Mouse (Mus musculus) telencephalon, adult 2 months (tissue): ENCODE data around the gene Ywhab.
A peak's percentile ranks its signal among the peaks of the same experiment; 100 is the strongest.

Experiments
- DNase-seq: peaks from one replicate; pipeline ENCODE4 v3.0.0-alpha.2; 2011; ENCODE audit warnings: low read depth, low spot score

Ywhab gene

DNA sequence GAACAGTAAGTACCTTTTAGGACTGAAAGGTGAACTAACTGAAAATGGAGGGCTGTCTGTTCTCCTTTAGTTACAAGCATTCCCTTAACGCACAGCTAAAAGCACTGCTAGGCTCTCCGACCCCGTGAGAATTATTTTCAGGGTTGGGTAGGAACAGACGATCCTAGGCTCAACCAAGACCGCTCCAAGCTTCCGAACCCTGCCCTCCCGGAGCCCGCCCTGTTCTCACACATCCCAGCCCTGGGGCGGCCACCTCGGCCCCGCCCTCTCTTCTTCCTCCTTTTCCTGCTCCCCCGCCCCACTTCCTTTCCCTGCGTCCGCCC, at the start of gene Ywhab:
Gene Ywhab, plus strand, starts transcription at position 307 of the 323 bp plus-strand sequence.
- DNase-seq = no peak

DNA sequence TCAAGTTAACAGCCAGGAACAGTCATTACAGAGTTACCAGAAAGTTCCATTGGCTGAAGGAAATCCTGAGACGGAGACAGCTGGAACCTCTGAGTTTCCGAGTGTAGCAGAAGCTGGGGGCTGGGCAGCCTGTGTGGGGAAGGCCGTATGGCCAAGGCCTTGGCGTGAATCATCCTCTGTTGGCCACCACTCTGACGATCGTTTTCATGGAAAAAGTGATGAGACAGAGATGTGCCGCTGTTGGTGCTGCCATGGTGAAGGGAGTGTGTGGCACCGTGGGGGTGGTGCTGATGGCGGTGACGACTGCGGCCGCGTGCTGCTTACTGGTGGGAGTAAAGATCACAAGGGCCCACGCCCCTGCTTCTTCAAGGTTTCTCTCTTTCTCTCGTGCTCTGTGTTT, 48.5 kb upstream of the Ywhab start:
- no peak for DNase-seq

DNA sequence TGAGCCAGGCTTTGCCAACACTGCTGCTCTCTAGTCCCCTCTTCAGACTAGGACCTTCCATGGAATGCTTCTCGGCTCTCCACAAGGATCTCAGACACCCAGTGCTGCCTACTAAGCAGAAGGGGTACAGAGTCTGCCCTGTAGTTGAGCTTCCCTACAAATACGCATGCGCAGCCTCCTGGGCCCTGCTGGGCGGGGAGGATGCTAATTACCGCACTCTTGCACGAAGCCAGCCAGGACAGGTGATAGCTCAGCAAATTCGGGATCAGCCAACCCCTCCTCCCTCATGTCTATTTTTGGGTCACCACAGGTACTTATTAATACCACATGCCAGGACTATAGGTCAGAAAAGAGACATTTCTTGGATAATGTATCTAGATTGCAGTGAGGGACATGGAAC, 46.8 kb upstream of the Ywhab start:
- DNase-seq = no peak

DNA sequence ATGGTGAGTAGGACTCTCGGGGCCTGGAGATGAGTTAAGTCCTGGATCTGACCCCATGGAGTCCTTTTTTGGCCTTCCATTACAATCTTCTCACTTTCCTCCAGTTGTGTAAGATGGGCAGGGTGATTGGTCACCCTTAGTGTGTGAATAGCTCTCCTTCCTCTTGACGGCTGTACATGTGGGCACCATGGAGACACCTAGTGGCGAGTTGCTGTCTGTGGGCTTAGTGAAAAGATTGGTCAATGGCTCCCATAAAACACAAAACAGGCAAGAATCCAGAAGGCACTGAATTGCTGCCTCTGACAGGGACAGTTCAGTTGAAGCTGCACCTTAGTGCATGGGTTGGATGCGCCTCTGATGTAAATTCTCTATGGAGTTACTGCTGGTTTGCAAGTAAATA, 43.0 kb upstream of the Ywhab start:
- DNase-seq = peak; percentile 44

DNA sequence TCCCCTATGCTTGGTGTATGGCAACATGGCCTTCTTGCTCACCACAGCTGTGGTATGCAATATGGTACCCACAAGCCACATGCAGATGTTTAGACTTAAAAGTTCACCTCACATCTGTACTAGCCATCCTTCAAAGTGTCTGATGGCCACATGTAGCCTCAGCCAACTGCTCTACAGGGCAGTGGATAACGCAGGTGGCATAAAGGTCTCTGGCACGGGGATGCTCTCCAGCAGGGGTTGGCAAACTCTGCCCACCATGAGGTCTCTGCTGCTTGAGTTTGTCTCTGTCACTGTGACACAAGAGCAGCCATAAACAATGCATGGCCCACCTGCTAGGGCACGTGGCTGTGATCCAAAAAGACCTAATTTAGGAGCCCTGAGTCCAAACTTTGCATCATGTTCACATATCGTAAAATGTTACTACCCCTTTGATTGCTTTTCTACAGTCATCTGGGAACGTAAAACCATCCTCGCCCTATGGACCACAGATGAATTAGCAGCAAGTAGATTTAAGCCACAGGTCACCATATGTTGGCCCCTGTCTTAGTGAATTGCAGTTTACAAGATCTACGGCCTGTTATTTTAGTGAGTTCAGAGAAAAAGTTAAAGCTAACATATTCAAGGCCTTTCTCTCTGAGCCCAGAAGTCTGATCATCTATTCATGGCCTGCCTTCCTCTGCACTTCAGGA, 41.0 kb upstream of the Ywhab start:
- no peak for DNase-seq

DNA sequence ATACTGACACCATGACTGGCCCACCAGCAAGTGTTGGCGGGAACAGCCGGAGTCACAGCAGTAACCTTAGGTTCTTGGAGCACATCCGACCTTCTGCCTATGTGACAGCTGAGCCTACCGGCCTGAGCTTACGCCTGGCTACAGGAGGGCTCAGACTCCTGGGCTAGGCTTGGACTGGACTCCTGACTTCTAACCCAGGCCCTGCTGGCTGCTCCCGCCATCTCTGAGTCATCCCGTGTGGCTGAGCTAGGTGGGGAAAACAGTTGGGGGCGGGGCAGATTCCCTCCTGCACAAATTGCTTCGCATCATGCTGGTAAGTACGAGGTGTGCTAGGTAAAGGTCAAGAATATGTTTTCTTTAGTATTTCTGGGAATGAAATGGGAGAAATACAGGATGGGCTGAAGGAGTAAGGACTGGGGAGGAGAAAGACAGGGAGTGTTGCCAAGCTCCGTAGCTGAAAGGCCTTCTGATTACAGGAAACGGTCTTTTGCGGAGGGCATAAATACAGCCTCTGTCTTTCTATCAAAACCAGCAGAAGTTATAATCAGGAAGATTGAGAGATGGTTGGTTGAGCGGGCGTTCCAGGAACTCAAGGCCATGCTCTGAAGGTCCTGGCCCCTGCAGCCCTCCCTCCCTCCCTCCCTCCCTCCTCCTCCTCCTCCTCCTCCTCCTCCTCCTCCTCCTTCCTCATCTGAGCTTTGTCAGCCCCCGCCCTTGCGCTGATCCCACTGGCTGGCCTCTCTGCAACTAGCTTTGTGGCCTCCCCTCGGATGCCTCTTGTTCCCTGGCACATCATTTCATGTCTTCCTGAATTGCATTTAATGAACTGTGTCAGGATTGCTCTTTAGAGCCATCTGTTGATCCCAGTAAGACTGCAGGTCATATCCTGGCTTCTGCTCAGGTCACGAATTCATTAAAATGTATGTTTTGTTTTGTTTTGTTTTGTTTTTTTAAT, 29.9 kb upstream of the Ywhab start:
- DNase-seq = no peak

DNA sequence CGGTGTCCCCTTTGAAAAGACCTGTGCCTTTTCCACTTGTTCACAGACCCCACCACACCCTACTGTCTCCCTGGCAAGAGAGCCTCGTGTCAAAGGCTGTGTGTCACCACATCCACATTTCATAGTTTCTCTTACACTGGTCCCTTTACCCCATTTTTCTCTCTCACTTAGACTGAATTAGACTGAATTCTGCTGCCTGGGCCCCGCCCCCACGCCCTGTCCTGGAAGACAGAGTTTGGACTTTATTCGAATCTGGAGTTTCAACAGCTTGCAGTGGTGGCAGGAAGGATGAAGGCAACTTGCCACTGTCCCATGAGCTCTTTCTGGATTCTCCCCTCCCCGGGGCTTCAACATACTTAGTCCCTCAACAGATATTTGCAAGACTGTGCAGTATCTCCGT, 29.1 kb upstream of the Ywhab start:
- no peak for DNase-seq

DNA sequence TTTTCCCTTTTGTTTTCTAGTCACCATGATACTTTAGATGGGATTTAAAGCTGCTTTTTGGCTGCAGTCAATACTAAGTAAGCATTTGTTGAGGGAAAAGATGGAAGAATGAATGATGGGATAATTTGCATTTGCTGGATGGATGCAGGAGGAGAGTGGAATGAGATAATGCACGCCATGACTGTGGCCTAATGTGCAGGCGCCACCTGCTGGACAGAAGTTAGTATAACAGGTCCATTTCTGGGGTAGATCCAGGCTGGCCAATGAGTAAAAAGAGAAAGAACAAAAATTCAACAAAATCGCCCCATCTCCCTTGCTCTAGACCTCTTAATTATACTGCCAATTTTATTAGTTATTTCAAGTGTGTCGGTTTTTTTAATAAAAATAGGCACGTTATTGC, 26.2 kb upstream of the Ywhab start:
- DNase-seq = peak; percentile 26

DNA sequence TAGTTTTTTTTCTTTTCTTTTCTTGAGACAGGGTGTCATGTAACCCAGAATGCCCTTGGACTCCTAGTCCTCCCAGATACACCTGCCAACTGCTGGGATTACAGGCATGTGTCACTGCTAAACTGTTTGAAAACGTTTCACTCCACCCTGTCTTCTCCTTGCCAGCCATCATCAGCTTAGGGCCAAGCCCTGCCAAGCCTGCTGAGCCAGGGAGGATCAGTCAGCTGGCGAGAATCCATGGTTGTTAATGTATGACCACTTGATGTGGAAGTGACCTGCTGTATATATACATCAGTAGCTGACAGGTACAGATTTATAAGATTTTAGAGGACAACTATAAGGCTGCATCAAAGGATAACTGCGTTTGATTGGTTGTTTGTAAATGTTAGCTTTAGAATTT, 24.4 kb upstream of the Ywhab start:
- DNase-seq = no peak

DNA sequence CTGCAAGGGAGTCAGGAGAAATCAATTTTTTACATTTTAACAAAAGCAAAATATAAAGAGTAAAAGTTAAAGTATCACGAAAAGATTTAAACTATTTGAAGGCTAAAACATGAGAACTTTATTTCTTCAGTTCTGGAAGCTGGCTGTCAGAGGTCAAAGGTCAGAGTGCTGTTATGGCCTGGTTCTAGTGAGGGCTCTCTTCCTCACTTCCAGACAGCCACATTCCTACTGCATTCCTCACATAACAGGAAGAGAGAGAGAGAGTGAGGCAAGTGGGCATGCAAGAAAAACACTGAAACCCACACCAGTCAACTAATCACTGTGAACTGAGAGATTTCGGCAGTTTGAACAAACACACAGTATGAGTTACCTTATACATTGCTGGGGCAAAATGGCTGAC, 20.7 kb upstream of the Ywhab start:
- DNase-seq = no peak

DNA sequence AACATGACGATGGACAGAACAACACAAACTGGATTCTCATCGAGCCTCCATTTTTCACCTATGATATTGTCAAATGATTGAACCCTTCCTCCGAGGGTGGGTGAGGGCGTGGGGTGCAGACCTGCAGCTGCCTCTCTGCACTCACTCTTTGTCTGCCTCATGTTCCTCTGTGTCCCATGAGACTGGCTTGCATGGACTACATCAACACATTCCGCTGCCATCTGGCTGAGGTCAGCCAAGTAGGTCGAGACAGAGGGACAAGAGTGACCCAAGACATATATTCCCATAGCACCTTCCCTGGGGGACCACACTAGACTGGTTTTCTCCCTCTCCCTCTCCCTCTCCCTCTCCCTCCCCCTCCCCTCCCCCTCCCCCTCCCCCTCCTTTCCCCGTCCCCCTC, 18.3 kb upstream of the Ywhab start:
- DNase-seq = no peak

DNA sequence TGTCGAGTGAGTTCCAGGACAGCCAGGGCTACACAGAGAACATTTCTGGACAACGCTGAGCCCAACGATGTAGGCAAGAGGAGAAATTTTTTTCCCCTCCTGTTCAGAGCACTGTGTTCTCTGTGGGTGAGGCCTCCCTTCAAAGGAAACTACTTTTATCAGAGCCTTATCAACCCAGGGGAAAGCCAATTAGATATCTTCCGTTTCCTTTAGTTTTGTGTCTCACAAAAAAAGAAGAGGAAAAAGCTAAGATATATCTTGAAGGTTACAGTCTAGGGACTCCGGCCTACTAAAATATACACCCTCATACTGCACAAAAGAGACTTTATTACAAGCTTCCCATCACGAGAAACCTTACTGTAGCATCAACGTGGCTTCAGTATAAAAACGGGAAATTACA, 7.5 kb upstream of the Ywhab start:
- no peak for DNase-seq

DNA sequence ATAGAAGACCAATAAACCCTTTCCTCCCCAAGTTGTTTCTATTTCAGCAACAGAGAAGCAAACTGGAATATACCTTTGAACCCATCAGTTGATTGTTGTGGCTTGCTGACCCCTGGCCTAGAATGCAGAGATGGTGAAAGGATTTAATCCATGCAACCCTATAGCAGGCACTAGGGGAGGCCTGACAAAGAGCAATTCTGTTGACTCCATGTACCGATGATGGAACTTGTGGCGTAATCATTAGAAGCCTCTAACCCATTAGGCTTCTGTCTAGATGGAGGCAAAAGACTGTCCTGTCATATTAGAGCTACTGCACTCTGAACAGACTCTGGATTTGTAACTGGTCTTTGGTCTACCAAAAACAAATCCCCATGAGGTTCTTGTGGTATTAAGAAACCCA, 1.9 kb upstream of the Ywhab start:
- no peak for DNase-seq

DNA sequence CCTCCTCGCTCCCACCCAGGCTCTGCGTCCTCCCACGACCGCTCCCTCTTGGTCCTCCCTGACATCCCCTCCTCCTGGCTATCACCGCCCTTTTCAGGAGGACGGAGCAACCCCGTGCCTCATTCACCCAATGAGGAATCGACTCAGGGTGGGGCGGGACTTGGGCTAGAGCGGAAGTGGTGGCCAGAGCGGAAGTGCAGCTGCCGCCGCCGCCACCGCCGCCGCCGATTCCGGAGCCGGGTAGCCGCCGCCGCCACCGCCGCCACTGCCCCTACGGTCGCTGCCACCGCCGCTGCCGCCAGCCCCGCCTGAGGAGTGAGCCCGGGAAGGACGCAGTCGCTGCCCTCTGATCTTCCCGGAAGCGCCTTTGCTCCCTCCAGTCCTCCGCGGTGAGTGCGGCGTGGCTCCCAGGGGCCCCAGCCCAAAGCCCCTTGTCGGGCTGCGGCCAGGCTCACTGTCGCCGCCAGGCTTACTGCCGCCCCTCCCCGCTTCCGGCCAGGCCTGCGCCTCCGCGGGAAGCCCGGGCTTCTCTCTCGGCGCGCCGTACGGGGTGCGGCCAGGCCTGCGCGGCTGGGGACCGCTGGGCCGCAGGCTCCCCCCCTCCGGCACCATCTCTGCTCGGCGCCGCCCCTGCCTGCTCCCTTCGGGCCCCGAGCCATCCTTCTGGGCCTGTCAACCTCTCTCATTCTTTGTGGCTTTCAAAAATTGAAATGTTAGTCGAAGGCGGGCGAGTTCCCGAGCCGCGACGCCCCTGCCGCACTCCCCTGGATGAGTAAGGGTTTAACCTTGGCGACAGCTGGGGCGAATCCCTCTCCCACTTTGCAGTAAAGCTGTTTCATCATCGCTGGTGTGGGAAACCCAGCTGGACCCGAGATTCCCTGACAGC, 460 bp downstream of the Ywhab start:
- peak; percentile 98 for DNase-seq

DNA sequence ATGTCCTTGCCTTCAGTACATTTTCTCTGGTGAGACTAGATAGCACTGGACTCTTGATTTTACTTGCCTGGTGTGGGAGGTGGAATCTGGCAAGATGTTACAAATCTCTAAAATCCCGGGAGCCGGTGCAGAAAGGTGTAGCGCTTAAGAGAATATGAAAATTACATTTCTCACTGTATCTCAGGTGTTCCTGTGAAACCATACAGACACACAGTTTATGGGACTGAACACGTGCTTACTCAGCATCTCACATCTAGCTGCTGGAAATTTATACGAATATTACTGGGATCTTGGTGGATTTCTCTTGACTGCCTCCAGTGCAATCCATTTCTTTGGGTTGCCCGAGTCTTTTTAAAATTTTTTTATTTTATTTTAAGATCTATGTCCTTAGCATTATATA, 1.5 kb downstream of the Ywhab start:
- DNase-seq = no peak

DNA sequence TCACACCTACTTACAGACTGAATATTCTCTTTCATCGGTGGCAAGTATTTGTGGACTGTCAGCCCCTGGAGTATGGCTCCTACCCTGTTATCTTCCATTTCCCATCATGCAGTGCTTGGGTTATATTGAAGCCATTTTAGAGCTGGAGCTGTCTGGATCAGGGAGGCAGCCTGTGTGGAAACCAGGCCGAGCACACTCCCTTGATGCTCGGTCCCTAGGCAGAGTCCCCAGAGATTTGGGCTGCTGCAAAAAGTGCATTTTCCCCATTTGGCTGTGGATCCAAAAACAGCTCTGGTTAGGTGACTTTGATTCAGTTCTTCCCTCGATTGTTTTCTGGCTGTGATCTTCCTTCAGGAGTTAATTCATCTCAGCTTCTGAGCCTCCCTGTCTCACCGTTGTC, 2.1 kb downstream of the Ywhab start:
- no peak for DNase-seq

DNA sequence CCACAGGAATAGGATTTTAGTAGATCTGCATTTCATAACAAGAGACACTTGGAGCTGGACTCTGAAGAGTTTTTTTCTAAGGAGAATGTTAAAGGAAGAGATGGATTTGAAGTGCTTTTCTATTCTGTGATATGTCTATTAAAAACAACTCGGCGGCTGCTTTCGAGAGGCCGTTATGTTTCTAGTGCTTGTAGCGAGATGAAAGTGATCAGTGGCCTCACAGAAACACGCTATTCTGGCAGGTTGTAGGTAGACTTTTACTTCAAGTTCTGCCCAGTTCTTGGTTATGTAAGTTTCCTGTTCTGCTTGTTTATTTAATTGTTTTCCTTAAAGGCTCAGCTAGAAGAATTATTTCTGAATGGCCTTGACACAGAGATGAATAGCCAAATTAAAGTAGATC, 4.2 kb downstream of the Ywhab start:
- DNase-seq = no peak

DNA sequence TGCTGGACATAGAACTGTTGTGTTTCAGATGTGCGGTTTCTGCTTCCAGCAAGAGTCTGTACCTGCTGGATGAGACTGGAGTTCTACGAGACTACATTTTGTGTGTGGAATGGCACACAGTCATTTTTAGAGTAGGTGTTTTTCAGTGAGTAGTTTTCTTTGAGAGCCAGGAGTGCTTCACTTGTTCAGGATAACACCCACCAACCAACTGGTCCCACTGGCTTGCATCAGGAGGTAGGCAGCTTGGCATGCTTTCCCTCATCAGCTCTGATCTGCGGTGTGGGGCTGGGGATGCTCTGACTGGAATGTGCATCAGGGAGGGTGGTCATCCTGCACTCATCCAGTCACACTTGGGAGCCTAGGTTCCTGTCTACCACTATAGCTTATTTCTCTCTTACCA, 7.9 kb downstream of the Ywhab start:
- DNase-seq = peak; percentile 83

DNA sequence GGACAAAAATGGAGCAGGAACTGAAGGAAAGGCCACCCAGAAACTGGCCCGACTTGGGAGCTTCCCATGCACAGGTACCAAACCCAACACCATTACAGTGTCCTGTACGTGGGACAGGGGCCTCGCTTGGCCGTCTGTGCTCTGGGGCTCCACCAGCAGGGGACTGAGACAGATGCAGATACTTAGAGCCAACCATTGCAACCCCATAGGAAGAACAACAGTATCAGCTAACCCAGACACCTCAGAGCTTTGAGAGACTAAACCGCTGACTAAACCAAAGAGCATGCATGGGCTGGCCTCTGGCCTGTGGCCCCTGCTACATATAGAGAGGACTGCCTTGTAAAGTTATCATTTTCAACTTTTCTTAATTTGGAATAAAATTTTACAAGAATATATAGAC, 9.7 kb downstream of the Ywhab start:
- no peak for DNase-seq

DNA sequence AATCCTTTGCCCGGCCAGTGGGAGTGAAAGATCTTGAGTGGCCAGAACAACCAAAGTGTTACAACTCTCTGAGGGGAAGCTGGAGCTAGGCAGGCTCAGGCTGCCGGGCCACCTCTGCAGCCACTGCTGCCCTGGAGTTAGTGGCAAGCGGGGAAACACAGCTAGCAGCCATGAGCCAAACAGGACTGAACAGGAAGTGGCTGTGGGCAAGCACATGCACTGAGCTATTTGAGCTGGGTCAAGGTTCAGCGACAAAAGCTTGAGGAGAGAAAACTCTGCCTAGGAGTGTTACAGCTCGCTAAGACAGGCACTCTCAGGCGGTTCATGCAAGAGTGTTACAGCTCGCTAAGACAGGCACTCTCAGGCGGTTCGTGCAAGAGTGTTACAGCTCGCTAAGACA, 12.2 kb downstream of the Ywhab start:
- no peak for DNase-seq

DNA sequence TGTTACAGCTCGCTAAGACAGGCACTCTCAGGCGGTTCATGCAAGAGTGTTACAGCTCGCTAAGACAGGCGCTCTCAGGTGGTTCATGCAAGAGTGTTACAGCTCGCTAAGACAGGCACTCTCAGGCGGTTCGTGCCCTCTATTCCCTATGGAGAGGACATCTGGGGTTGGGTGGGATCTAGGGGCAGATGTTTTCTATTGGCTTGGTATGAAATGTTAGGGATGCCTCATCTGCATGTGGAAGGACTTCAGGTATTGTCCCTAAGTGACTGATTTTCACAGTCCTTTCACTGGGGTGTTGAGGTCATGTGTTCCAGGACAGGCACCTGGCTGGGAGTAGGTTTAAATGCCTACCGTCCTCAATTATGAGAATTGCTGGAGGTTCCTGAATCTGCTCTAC, 12.8 kb downstream of the Ywhab start:
- DNase-seq = no peak

DNA sequence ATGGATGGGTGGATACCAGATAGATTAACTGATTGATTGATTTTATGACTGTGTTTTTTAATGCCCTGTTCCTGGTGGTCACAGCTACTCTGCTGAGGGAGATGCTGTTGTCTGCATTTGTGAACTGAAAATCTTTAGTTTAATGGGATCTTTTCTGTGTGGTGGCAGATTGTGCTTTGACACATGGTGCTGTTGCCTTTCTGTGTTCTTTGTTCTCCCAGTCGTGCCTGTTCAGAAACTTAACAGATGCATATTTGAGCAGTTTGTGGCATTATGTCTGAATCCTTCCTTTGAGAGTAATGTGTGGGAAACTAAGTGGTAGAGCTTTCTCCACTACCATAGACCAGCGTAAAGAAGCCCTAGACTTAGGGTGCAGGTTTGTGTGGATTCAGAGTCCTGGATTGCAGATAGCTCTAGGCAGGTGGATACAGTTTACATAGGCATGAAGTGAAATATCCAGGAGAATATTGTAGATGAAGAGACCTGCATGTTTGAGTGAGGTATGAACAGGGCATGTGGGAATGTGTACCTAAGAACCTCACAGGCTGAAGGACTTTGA, 13.3 kb downstream of the Ywhab start:
- DNase-seq = no peak
